Mouse (Mus musculus) kidney, postnatal 0 days (tissue): ENCODE data around the gene Slc5a11. TPM values are rescaled to one million over a fixed set of nuclear protein-coding genes. Genes with fewer than 3 reads are reported as not detected.

Source experiments
- ATAC-seq: fragments of 200-750 bp; cut with Nextera tagmentation; replicated peaks from 2 replicates; pipeline ENCODE4 v1.8.0; 2017; ENCODE audit warnings: low read depth, moderate number of reproducible peaks, moderate TSS enrichment, moderate library complexity; ENCODE audit not compliant: low FRiP score
- DNase-seq: peaks from one replicate; pipeline ENCODE4 v3.0.0-alpha.2; 2016; ENCODE audit warnings: low spot score
- H3K27ac ChIP-seq: fragments of 300-500 bp; sonication (generic); 2 replicates; pipeline ENCODE4 v1.5.1; 2014; ENCODE audit warnings: mild to moderate bottlenecking
- H3K27me3 ChIP-seq: fragments of 300-500 bp; sonication (generic); 2 replicates; pipeline ENCODE4 v1.6.1; 2014; ENCODE audit warnings: low read length, mixed read lengths; ENCODE audit not compliant: insufficient read depth
- H3K36me3 ChIP-seq: fragments of 300-500 bp; sonication (generic); 2 replicates; pipeline ENCODE4 v1.6.1; 2014; ENCODE audit warnings: low read length, mixed read lengths; ENCODE audit not compliant: insufficient read depth
- H3K4me1 ChIP-seq: fragments of 300-500 bp; sonication (generic); replicated peaks from 2 replicates; pipeline ENCODE4 v1.6.1; 2014; ENCODE audit warnings: antibody characterized with exemption, low read length, mixed read lengths; ENCODE audit not compliant: insufficient read depth
- H3K4me2 ChIP-seq: fragments of 300-500 bp; sonication (generic); 2 replicates; pipeline ENCODE4 v1.6.1; 2014; ENCODE audit warnings: mild to moderate bottlenecking, low read length, moderate library complexity, mixed read lengths
- H3K4me3 ChIP-seq: fragments of 300-500 bp; sonication (generic); replicated peaks from 2 replicates; pipeline ENCODE4 v1.5.1; 2014; ENCODE audit warnings: low read depth, low read length
- H3K9ac ChIP-seq: fragments of 300-500 bp; sonication (generic); 2 replicates; pipeline ENCODE4 v1.6.1; 2014; ENCODE audit warnings: low read depth, low read length
- H3K9me3 ChIP-seq: fragments of 300-500 bp; sonication (generic); replicated peaks from 2 replicates; pipeline ENCODE4 v1.6.1; 2016; ENCODE audit warnings: low read length, inconsistent platforms, mixed read lengths
- CTCF ChIP-seq: IDR thresholded peaks from 2 replicates; pipeline ENCODE4 v1.5.1; 2016; ENCODE audit warnings: antibody characterized with exemption, low read depth, mild to moderate bottlenecking, moderate library complexity
- WGBS: fragments of 180-500 bp; shearing (Covaris S2); extraction: QIAGEN DNeasy Blood & Tissue Kit; methylation state at CpG from one replicate; pipeline ENCODE4 v1.1.7; 2014; 5-methylcytosine and 5-hydroxymethylcytosine counted together
- polyA plus RNA-seq: library from polyadenylated mRNA; unstranded; fragments of >200 nt; fragmentation: Nextera tagmentation; extraction: Ambion mirVana; gene quantifications from 2 replicates; pipeline ENCODE4 v1.2.1, GENCODE M21; 2015

The Slc5a11 gene
- polyA plus RNA-seq, 1 experiment from 2014 or later = 7.2 TPM

GRCm38 (mm10) chr7:123218620-123219019, 4.0 kb downstream of the Slc5a11 start:
- H3K27ac ChIP-seq = no peak overlapping the region
- no peaks in the 10 kb centered on the region for H3K9me3 ChIP-seq
- TF ChIP-seq CTCF = no peak
- no peak overlapping the region for H3K4me3 ChIP-seq
- H3K4me2 ChIP-seq = no peak overlapping the region
- 35% methylated on average over 6 of the region's 6 CpGs for WGBS
- DNase-seq = no peak
- no peaks in the 10 kb centered on the region for H3K36me3 ChIP-seq
- no peak overlapping the region for H3K9ac ChIP-seq
- no peak for ATAC-seq
- H3K27me3 ChIP-seq = no peaks in the 10 kb centered on the region
- H3K4me1 ChIP-seq = peaks cover 4% of the 10 kb centered on the region

DNA sequence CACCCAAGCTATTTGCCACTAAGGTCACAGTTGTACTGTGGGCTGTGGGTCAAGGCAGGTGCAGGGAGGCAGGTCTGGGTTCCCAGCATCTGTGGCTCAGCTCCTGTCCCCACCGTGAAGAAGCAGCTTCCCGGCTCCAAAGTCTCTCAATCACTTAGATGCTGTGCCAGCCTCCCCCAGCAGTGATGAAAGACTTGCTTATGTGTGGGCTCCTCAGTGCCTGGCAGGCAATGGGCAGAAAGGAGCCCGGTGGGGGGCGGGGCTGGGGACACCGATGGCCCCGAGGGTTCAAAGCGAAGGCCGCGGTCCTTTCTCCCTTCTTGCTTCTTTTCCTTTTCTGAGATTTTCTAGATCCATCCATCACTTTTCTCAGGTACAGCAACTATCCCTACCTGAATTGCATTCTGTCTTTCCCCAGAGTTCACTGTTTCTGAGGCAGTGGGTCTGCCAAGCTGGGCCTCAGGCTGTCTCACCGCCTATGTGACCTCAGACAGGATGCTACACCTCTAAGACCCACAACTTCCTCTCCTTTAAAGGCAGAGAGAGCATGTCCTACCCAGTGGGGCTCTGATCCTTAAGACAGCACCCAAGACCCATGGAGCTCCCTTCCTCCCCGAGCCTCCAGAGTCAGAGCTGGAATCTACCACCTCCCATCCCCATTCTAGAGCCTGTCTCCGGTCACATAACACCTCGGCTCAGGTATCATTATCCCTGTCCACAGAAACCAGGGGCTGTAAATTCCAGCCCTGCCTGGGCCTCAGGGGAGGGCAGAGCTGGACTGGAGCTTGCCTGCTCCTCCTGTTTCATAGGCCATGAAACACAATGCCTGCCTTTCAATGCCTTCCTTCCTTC, 5.4 kb downstream of the Slc5a11 start:
- Histone ChIP-seq H3K4me2 (no peak overlapping the region), H3K4me1 (peaks cover 4% of the 10 kb centered on the region), H3K27me3 (no peaks in the 10 kb centered on the region), H3K9me3 (no peaks in the 10 kb centered on the region), H3K4me3 (no peak overlapping the region), H3K27ac (no peak overlapping the region), H3K9ac (no peak overlapping the region), H3K36me3 (no peaks in the 10 kb centered on the region)
- TF ChIP-seq CTCF = no peak
- 44% methylated on average over 13 of the region's 13 CpGs for WGBS
- ATAC-seq = 0 out of 2 replicates have a peak, but pooled peaks have one; percentile 31
- DNase-seq = peak; percentile 51

DNA sequence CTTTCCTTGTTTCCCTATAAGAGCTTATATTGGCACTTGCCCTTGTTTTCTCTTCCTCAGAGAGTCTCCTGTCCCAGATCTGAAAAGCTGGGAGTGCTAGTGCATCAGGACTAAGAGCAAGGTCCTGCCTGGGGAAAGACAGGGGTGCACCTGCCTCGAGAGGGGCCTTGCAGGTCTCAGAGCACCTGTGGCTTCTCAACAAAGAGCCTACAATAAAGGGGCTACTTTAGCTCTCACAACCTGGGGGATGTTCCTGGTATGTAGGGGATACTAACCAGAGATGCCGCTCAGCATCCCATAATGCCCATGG, 6.0 kb downstream of the Slc5a11 start:
- ATAC-seq = no peak
- no peak overlapping the region for H3K9ac ChIP-seq
- H3K27me3 ChIP-seq = no peaks in the 10 kb centered on the region
- H3K4me3 ChIP-seq = no peak overlapping the region
- WGBS = 34% methylated on average over 2 of the region's 2 CpGs
- no peaks in the 10 kb centered on the region for H3K36me3 ChIP-seq
- H3K4me2 ChIP-seq = no peak overlapping the region
- no peaks in the 10 kb centered on the region for H3K9me3 ChIP-seq
- no peak overlapping the region for H3K27ac ChIP-seq
- TF ChIP-seq CTCF = no peak
- H3K4me1 ChIP-seq = peaks cover 4% of the 10 kb centered on the region
- no peak for DNase-seq

DNA sequence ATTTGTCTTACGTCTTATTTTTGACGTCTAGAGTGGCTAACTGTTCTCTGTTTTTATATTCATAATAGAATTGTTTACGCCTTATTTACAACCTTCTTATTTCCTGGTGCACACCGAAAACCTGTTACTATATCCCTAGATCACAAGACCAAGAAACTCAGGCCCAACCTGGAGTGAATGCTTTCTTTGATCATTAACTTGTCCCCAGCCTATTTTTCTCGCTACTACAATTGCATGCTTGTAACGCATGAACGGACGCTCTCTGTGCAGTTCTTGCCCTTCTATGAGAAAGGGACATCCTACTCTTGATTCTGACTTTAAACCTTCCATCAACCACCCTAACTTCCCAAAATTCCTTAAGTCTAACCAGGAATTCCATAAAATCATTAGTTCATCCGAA, 9.5 kb downstream of the Slc5a11 start:
- no peak overlapping the region for H3K27ac ChIP-seq
- H3K4me1 ChIP-seq = no peaks in the 10 kb centered on the region
- peak; percentile 25 for DNase-seq
- no peak overlapping the region for H3K4me3 ChIP-seq
- no peaks in the 10 kb centered on the region for H3K27me3 ChIP-seq
- no peak for TF ChIP-seq CTCF
- no peak overlapping the region for H3K4me2 ChIP-seq
- no peaks in the 10 kb centered on the region for H3K9me3 ChIP-seq
- no peaks in the 10 kb centered on the region for H3K36me3 ChIP-seq
- no peak overlapping the region for H3K9ac ChIP-seq
- WGBS = 49% methylated on average over 9 of the region's 9 CpGs
- ATAC-seq = no peak

DNA sequence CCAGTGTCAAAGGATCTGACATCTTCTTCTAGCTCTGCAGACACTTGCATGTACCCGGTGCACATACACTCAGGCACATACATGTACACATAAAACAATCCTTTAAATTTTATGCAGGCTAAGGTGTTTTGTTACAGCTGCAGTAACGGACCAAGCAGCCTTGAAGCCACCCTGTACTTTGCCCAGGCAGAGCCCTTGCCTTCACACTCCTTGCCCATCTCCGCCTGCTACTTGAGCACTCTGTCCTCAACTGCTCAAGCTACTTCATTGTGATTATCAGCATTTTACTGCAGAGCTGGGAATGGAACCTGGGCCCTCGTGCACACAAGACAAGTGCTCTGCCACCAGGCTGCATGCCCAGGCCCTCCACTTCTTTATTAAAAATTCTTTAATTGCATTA, 10.6 kb downstream of the Slc5a11 start:
- no peaks in the 10 kb centered on the region for H3K36me3 ChIP-seq
- H3K4me1 ChIP-seq = no peaks in the 10 kb centered on the region
- no peak overlapping the region for H3K4me3 ChIP-seq
- WGBS = 84% methylated on average over 4 of the region's 4 CpGs
- H3K27me3 ChIP-seq = no peaks in the 10 kb centered on the region
- H3K27ac ChIP-seq = no peak overlapping the region
- no peak overlapping the region for H3K9ac ChIP-seq
- DNase-seq (no peak), ATAC-seq (no peak)
- no peak for TF ChIP-seq CTCF
- H3K9me3 ChIP-seq = no peaks in the 10 kb centered on the region
- no peak overlapping the region for H3K4me2 ChIP-seq

DNA sequence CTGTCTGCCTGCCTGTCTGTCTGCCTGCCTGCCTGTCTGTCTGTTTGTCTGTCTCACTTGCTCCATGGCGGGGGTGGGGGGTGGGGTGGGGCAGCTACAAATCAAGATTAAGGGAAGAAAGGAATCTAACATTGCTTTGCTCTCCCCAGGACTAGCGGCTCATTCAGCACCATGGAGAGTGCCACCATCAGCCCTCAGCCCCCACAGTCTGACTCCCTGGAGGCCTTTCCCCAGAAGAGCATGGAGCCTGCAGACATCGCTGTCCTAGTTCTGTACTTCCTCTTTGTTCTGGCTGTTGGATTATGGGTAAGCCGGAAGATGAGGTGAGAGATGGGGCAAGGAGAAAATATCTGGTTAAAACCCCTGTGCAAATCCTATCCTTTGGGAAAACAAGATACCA, 20.9 kb downstream of the Slc5a11 start:
- H3K4me2 ChIP-seq = no peak overlapping the region
- no peak overlapping the region for H3K27ac ChIP-seq
- no peaks in the 10 kb centered on the region for H3K36me3 ChIP-seq
- H3K9me3 ChIP-seq = no peaks in the 10 kb centered on the region
- H3K4me3 ChIP-seq = no peak overlapping the region
- no peak for TF ChIP-seq CTCF
- WGBS = 21% methylated on average over 4 of the region's 4 CpGs
- ATAC-seq = no peak
- DNase-seq = peak; percentile 74
- H3K4me1 ChIP-seq = no peaks in the 10 kb centered on the region
- no peaks in the 10 kb centered on the region for H3K27me3 ChIP-seq
- H3K9ac ChIP-seq = no peak overlapping the region

GRCm38 (mm10) chr7:123238621-123239020, 24.0 kb downstream of the Slc5a11 start:
- no peaks in the 10 kb centered on the region for H3K4me1 ChIP-seq
- H3K4me3 ChIP-seq = no peak overlapping the region
- no peak overlapping the region for H3K27ac ChIP-seq
- TF ChIP-seq CTCF = no peak
- ATAC-seq (no peak), DNase-seq (no peak)
- H3K9ac ChIP-seq = no peak overlapping the region
- H3K36me3 ChIP-seq = no peaks in the 10 kb centered on the region
- no peaks in the 10 kb centered on the region for H3K9me3 ChIP-seq
- H3K27me3 ChIP-seq = no peaks in the 10 kb centered on the region
- 86% methylated on average over 4 of the region's 4 CpGs for WGBS
- no peak overlapping the region for H3K4me2 ChIP-seq
